Mouse (Mus musculus): ENCODE results near the gene Serpina12. TPM values are rescaled to one million over a fixed set of nuclear protein-coding genes. Genes with fewer than 3 reads are reported as not detected.

The Serpina12 gene
- polyA plus RNA-seq, 1 experiment from 2014 or later: not detected

- Histone ChIP-seq H3K27me3 (no peaks in the 10 kb centered on the region), H3K4me1 (no peaks in the 10 kb centered on the region), H3K9ac (no peak overlapping the region), H3K27ac (no peak overlapping the region), H3K9me3 (no peaks in the 10 kb centered on the region), H3K4me3 (no peak overlapping the region), H3K36me3 (no peaks in the 10 kb centered on the region), H3K4me2 (no peak overlapping the region)
- ATAC-seq (ENCODE audit: insufficient number of reproducible peaks, insufficient read depth, low FRiP score, low TSS enrichment, low read depth): no peak
- 79% methylated on average over 10 of the region's 10 CpGs for WGBS
Measured at GRCm38 (mm10) chr12:104002569-104003237, 41.5 kb downstream of the Serpina12 start.

DNA sequence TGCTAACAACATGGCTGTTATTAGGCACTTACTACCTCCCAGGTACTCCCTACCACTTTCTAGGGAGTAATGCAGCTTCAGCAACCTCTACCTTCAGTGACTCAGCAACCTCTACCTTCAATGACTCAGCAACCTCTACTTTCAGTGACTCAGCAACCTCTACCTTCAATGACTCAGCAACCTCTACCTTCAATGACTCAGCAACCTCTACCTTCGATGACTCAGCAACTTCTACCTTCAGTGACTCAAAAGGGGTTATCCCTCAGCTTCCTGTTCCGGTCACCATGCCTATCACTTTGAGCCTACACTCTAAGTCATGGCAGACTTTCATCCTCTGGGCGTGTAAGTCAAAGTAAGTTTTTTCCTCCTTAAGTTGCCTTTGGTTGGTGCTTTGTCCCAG is 43.6 kb downstream of the Serpina12 start:
- 88% methylated on average over 3 of the region's 3 CpGs for WGBS
- no peaks in the 10 kb centered on the region for H3K36me3 ChIP-seq
- no peaks in the 10 kb centered on the region for H3K4me1 ChIP-seq
- H3K4me3 ChIP-seq: no peak overlapping the region
- no peak for ATAC-seq (ENCODE audit: insufficient number of reproducible peaks, insufficient read depth, low FRiP score, low TSS enrichment, low read depth)
- H3K27me3 ChIP-seq: no peaks in the 10 kb centered on the region
- no peaks in the 10 kb centered on the region for H3K9me3 ChIP-seq
- H3K27ac ChIP-seq: no peak overlapping the region
- no peak overlapping the region for H3K9ac ChIP-seq
- no peak overlapping the region for H3K4me2 ChIP-seq

GRCm38 (mm10) chr12:103999611-104000010 is 44.6 kb downstream of the Serpina12 start:
- H3K9ac ChIP-seq: no peak overlapping the region
- no peaks in the 10 kb centered on the region for H3K4me1 ChIP-seq
- no peak overlapping the region for H3K27ac ChIP-seq
- H3K4me2 ChIP-seq: no peak overlapping the region
- WGBS: 84% methylated on average over 8 of the region's 8 CpGs
- no peaks in the 10 kb centered on the region for H3K27me3 ChIP-seq
- no peak overlapping the region for H3K4me3 ChIP-seq
- no peaks in the 10 kb centered on the region for H3K9me3 ChIP-seq
- no peaks in the 10 kb centered on the region for H3K36me3 ChIP-seq
- no peak for ATAC-seq (ENCODE audit: insufficient number of reproducible peaks, insufficient read depth, low FRiP score, low TSS enrichment, low read depth)

DNA sequence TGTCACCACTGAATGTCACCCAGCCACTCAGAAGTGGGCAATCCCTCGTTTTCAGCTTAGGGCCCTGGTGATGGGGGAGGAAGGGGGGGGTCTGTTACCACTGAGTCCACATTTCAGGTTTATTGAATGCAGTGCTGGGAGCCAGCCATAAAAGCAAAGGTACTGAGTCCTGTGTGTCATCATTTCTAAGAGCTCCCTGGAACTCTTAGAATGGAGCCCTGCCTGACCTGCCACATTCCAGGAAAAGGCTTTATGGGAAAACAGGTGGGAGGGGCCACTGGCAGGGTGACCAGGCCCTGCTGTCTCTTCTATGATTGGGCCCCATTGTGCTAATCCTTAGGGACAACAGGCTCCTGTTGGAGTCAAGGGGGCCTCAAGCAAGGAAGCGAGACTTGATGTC is 47.7 kb downstream of the Serpina12 start:
- ATAC-seq (ENCODE audit: insufficient number of reproducible peaks, insufficient read depth, low FRiP score, low TSS enrichment, low read depth): no peak
- H3K27ac ChIP-seq: no peak overlapping the region
- no peak overlapping the region for H3K4me3 ChIP-seq
- H3K4me2 ChIP-seq: no peak overlapping the region
- 64% methylated on average over 2 of the region's 2 CpGs for WGBS
- no peaks in the 10 kb centered on the region for H3K36me3 ChIP-seq
- no peaks in the 10 kb centered on the region for H3K9me3 ChIP-seq
- H3K9ac ChIP-seq: no peak overlapping the region
- no peaks in the 10 kb centered on the region for H3K4me1 ChIP-seq
- no peaks in the 10 kb centered on the region for H3K27me3 ChIP-seq

DNA sequence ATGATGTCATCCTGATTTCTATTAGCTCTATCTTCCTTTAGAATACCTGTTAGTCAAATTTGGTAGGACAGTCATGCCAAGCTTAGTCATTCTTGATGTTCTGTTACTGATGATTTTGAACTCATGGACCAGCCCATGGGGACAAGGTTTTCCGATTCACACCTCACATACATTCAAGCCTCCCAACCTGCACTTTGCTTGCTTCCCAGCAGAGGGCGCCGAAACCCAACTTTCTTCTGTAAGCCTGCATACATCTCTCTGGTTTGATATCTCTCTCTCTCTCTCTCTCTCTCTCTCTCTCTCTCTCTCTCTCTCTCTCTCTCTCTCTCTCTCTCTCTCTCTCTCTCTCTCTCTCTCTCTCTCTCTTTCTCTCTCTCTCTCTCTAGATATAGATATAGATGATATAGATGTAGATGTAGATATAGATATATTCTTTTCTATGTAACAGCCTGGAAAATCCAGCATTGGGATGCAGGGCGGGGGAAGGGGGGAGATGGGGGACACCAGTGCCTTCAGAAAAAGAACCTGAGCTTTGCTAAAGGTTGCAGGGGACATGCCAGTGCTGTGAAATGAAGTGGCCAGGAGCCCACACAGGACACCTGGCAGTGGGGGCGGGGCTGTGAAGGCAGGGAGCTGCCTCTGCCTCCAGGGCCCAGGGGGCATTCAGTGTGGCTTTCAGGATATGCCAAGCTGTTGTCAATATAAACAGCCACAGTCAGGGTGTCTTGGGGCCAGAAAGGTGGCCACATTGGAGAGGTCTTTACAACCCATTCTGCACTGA is 48.8 kb downstream of the Serpina12 start:
- Histone ChIP-seq H3K4me3 (no peak overlapping the region), H3K36me3 (no peaks in the 10 kb centered on the region), H3K4me2 (no peak overlapping the region), H3K9me3 (no peaks in the 10 kb centered on the region), H3K27me3 (no peaks in the 10 kb centered on the region), H3K27ac (no peak overlapping the region), H3K4me1 (no peaks in the 10 kb centered on the region), H3K9ac (no peak overlapping the region)
- ATAC-seq (ENCODE audit: insufficient number of reproducible peaks, insufficient read depth, low FRiP score, low TSS enrichment, low read depth): no peak
- WGBS: 38% methylated on average over 5 of the region's 5 CpGs

DNA sequence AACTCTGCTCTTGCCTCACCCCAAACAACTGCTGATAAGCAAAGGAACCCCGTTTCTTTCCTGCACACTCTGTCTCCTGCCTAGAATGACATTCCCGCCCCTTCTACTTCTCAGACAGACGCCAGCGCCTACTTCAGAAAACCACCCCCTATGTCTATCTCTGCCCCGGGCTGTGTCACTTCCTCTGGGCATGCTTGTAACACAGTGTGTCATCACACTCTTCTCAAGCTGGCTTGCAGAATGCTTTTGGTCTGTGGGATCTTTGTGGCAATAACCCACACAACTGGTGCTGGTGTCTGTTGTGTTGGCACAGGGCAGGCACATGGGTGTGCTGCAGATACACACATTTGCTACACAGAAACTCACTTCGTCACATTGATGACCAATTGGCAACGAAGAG is 51.3 kb downstream of the Serpina12 start:
- Histone ChIP-seq H3K4me2 (no peak overlapping the region), H3K9me3 (no peaks in the 10 kb centered on the region), H3K9ac (no peak overlapping the region), H3K36me3 (no peaks in the 10 kb centered on the region), H3K4me1 (no peaks in the 10 kb centered on the region), H3K27ac (no peak overlapping the region), H3K27me3 (no peaks in the 10 kb centered on the region), H3K4me3 (no peak overlapping the region)
- ATAC-seq (ENCODE audit: insufficient number of reproducible peaks, insufficient read depth, low FRiP score, low TSS enrichment, low read depth): no peak
- 60% methylated on average over 7 of the region's 7 CpGs for WGBS

DNA sequence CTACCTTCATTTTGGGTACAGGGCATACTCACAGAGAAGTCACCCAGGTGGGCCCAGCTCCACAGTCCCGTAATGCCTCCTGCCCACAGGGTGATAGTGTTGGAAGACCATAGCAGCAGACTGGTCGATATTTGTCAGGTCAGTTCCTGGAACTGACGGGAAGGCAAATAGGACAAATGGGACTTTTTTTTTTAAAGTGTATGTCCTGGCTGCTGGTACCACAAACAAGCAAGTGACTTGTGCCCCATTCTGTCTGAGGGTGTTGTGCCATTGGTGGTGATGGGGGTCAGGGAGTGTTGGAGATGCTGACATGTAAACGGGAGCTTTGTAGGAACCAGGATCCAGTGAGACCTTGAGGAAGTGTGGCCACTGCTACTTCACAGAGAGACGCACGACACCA is 54.4 kb downstream of the Serpina12 start, which contains the start of gene Serpina11:
Gene Serpina11, minus strand, starts transcription at position 101 of the 400 bp plus-strand sequence.
- no peaks in the 10 kb centered on the region for H3K36me3 ChIP-seq
- 88% methylated on average over 6 of the region's 6 CpGs for WGBS
- no peaks in the 10 kb centered on the region for H3K4me1 ChIP-seq
- ATAC-seq (ENCODE audit: insufficient number of reproducible peaks, insufficient read depth, low FRiP score, low TSS enrichment, low read depth): no peak
- no peak within 1 kb of the TSS for H3K27ac ChIP-seq
- H3K9ac ChIP-seq: no peak within 1 kb of the TSS
- H3K9me3 ChIP-seq: no peaks in the 10 kb centered on the region
- no peak within 1 kb of the TSS for H3K4me2 ChIP-seq
- no peak within 1 kb of the TSS for H3K4me3 ChIP-seq
- H3K27me3 ChIP-seq: no peaks in the 10 kb centered on the region; the same call in 1 of the 2 replicates

DNA sequence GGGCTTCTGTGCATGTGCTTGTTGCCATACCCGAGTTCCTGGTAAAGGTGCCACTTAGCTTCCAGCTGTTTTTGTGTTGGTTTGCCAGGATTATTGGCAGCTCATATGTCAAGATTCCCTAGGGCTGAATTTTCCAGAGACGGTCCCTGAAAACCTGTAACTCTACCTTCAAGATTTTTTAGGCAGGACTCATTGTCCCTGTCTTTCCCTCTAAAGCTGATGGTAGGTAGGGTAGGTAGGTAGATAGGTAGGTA is 54.8 kb downstream of the Serpina12 start:
- H3K9me3 ChIP-seq: no peaks in the 10 kb centered on the region
- no peaks in the 10 kb centered on the region; the same call in 1 of the 2 replicates for H3K27me3 ChIP-seq
- H3K4me3 ChIP-seq: no peak overlapping the region
- WGBS: 40% methylated on average over 2 of the region's 2 CpGs
- no peak for ATAC-seq (ENCODE audit: insufficient number of reproducible peaks, insufficient read depth, low FRiP score, low TSS enrichment, low read depth)
- no peaks in the 10 kb centered on the region for H3K36me3 ChIP-seq
- no peak overlapping the region for H3K9ac ChIP-seq
- no peaks in the 10 kb centered on the region for H3K4me1 ChIP-seq
- H3K4me2 ChIP-seq: no peak overlapping the region
- no peak overlapping the region for H3K27ac ChIP-seq

DNA sequence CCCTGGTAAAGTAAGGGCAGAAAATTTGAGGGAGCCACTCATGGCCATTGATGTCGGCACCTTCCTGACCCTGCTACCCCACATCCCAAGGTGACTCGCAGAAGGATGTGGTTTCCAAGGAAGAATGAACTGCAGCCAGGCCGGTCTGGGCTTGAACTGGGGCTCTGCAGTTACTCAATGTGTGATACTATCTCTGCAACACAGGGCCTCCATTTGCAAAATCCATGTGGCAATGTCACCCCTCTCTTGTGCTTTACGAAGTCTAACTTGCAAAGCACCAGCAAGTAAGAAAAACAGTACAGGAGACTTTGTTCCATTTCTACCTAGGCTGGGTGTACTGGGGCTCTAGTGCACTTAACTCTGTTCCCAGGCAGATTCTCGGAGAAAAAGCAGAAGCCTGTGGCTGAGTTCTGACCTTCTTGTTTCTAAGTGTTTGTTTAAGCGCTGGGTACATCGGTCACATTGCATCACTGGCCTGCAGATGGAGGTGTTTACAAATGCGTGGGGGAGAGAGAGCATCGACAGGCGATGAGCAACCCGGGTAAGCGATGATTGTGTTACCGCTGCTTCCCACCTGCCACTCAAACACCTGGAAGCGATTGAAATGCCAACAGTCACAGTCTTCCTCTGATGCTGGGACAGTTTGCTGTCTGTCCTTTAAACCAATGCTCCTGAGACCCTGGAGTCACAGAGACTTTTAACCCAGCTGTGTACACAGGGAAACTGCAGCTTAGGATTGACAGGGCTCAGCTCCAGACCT is 55.3 kb downstream of the Serpina12 start:
- whole genome bisulfite sequencing: 52% methylated on average over 14 of the region's 14 CpGs
- Histone ChIP-seq H3K9ac (no peak overlapping the region), H3K4me1 (no peaks in the 10 kb centered on the region), H3K27ac (no peak overlapping the region), H3K4me2 (no peak overlapping the region), H3K27me3 (no peaks in the 10 kb centered on the region; the same call in 1 of the 2 replicates), H3K4me3 (no peak overlapping the region), H3K36me3 (no peaks in the 10 kb centered on the region), H3K9me3 (no peaks in the 10 kb centered on the region)
- ATAC-seq (ENCODE audit: insufficient number of reproducible peaks, insufficient read depth, low FRiP score, low TSS enrichment, low read depth): no peak

DNA sequence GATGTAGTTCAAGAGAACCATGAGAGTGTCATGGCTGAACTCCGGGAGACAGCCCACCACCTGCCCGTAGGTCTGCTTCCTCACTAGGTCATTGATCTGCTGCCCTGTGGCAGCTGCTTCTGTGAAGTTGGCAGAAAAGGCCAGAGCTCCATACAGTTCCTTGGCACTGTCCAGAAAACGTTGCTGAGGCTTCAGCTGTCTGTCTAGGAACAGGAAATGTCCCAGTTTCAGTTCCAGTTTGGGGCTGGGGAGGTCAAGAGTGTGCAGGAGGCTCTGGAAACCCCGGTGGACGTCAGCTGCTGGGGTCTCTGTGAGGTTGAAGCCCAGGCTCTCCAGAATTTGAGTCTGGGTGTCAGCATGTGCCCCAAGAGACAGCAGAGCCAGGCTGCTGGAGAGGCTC is 58.4 kb downstream of the Serpina12 start:
- 72% methylated on average over 5 of the region's 5 CpGs for WGBS
- Histone ChIP-seq H3K9ac (no peak overlapping the region), H3K4me2 (no peak overlapping the region), H3K36me3 (no peaks in the 10 kb centered on the region), H3K4me1 (no peaks in the 10 kb centered on the region), H3K27me3 (no peaks in the 10 kb centered on the region; the same call in 1 of the 2 replicates), H3K27ac (no peak overlapping the region), H3K4me3 (no peak overlapping the region), H3K9me3 (no peaks in the 10 kb centered on the region)
- no peak for ATAC-seq (ENCODE audit: insufficient number of reproducible peaks, insufficient read depth, low FRiP score, low TSS enrichment, low read depth)

GRCm38 (mm10) chr12:103984935-103985334 is 59.3 kb downstream of the Serpina12 start:
- H3K9me3 ChIP-seq: no peaks in the 10 kb centered on the region
- 57% methylated on average over 4 of the region's 4 CpGs for WGBS
- H3K9ac ChIP-seq: no peak overlapping the region
- no peak for ATAC-seq (ENCODE audit: insufficient number of reproducible peaks, insufficient read depth, low FRiP score, low TSS enrichment, low read depth)
- H3K27me3 ChIP-seq: no peaks in the 10 kb centered on the region; the same call in 1 of the 2 replicates
- no peak overlapping the region for H3K4me3 ChIP-seq
- no peaks in the 10 kb centered on the region for H3K36me3 ChIP-seq
- no peaks in the 10 kb centered on the region for H3K4me1 ChIP-seq
- no peak overlapping the region for H3K27ac ChIP-seq
- H3K4me2 ChIP-seq: no peak overlapping the region

All from embryonic facial prominence, embryonic 13.5 days (tissue).